Mouse (Mus musculus) erythroblast, embryonic 14.5 days (primary cell): ENCODE data around the gene Sept8.

Source experiments
- GATA1 ChIP-seq: IDR thresholded peaks from 2 replicates; pipeline ENCODE4 v1.6.1; 2012; ENCODE audit warnings: low read length, inconsistent platforms, mixed read lengths
- TAL1 ChIP-seq: IDR thresholded peaks from 3 replicates; pipeline ENCODE4 v1.6.1; 2012; ENCODE audit warnings: low read length, inconsistent platforms, mixed read lengths

GRCm38 (mm10) chr11:53496946-53497345 lies 22.1 kb upstream of the Sept8 start:
- TF ChIP-seq GATA1 = no peak
- no peak for TF ChIP-seq TAL1
